Mouse (Mus musculus) embryonic facial prominence, embryonic 14.5 days (tissue): ENCODE results near the gene Tlk1. TPM values are rescaled to one million over a fixed set of nuclear protein-coding genes. Genes with fewer than 3 reads are reported as not detected.

Experiments used
- ATAC-seq: fragments of 200-750 bp; cut with Nextera tagmentation; 2 replicates; pipeline ENCODE4 v1.8.0; 2017; ENCODE audit warnings: low read depth, moderate number of reproducible peaks, moderate TSS enrichment
- DNase-seq: peaks from one replicate; pipeline ENCODE4 v3.0.0-alpha.2; 2015; ENCODE audit warnings: low spot score
- H3K27ac ChIP-seq: fragments of 300-500 bp; sonication (generic); replicated peaks from 2 replicates; pipeline ENCODE4 v1.5.1; 2014; ENCODE audit warnings: low read depth, mild to moderate bottlenecking, low read length, moderate library complexity
- H3K27me3 ChIP-seq: fragments of 300-500 bp; sonication (generic); replicated peaks from 2 replicates; pipeline ENCODE4 v1.6.1; 2014; ENCODE audit warnings: low read length; ENCODE audit not compliant: control insufficient read depth, insufficient read depth
- H3K36me3 ChIP-seq: fragments of 300-500 bp; sonication (generic); 2 replicates; pipeline ENCODE4 v1.6.1; 2014; ENCODE audit warnings: low read length, mixed read lengths; ENCODE audit not compliant: control insufficient read depth, insufficient read depth
- H3K4me1 ChIP-seq: fragments of 300-500 bp; sonication (generic); 2 replicates; pipeline ENCODE4 v1.6.1; 2014; ENCODE audit warnings: antibody characterized with exemption, low read length; ENCODE audit not compliant: control insufficient read depth, insufficient read depth
- H3K4me2 ChIP-seq: fragments of 300-500 bp; sonication (generic); 2 replicates; pipeline ENCODE4 v1.6.1; 2014; ENCODE audit warnings: low read depth, mild to moderate bottlenecking, low read length, moderate library complexity, mixed read lengths
- H3K4me3 ChIP-seq: fragments of 300-500 bp; sonication (generic); 2 replicates; pipeline ENCODE4 v1.5.1; 2014; ENCODE audit warnings: low read depth, mild to moderate bottlenecking, low read length
- H3K9ac ChIP-seq: fragments of 300-500 bp; sonication (generic); 2 replicates; pipeline ENCODE4 v1.6.1; 2014; ENCODE audit warnings: low read depth, mild to moderate bottlenecking, low read length, moderate library complexity, mixed read lengths
- H3K9me3 ChIP-seq: fragments of 300-500 bp; sonication (generic); 2 replicates; pipeline ENCODE4 v1.6.1; 2016; ENCODE audit warnings: low read length; ENCODE audit not compliant: control insufficient read depth
- WGBS: fragments of 180-500 bp; shearing (Covaris S2); extraction: QIAGEN DNeasy Blood & Tissue Kit; methylation state at CpG from one replicate; pipeline ENCODE4 v1.1.7; 2014; 5-methylcytosine and 5-hydroxymethylcytosine counted together
- polyA plus RNA-seq: library from polyadenylated mRNA; unstranded; fragments of >200 nt; fragmentation: Nextera tagmentation; extraction: Ambion mirVana; gene quantifications from 2 replicates; pipeline ENCODE4 v1.2.1, GENCODE M21; 2014

Tlk1 gene
- polyA plus RNA-seq, 1 experiment from 2014 or later = 29.9 TPM

- Histone ChIP-seq H3K36me3 (no peaks in the 10 kb centered on the region), H3K4me2 (no peak overlapping the region), H3K27me3 (no peaks in the 10 kb centered on the region), H3K4me3 (no peak overlapping the region), H3K27ac (no peak overlapping the region), H3K9ac (no peak overlapping the region), H3K9me3 (no peaks in the 10 kb centered on the region), H3K4me1 (peaks cover 8% of the 10 kb centered on the region)
- 83% methylated on average over 8 of the region's 8 CpGs for WGBS
- DNase-seq (no peak), ATAC-seq (no peak)
Measured at GRCm38 (mm10) chr2:70827780-70828179, 2.3 kb upstream of the Tlk1 start.

GRCm38 (mm10) chr2:70826436-70827230 lies 1.1 kb upstream of the Tlk1 start:
- Histone ChIP-seq H3K9ac (no peak overlapping the region), H3K4me3 (0 out of 2 replicates have a peak overlapping the region, but pooled peaks have one; percentile 77), H3K27me3 (no peaks in the 10 kb centered on the region), H3K4me1 (peaks cover 8% of the 10 kb centered on the region), H3K9me3 (no peaks in the 10 kb centered on the region), H3K36me3 (no peaks in the 10 kb centered on the region), H3K27ac (no peak overlapping the region), H3K4me2 (peak overlapping the region; percentile 75)
- no peak for ATAC-seq
- DNase-seq = no peak
- 82% methylated on average over 8 of the region's 8 CpGs for WGBS

GRCm38 (mm10) chr2:70824838-70825370 lies 624 bp downstream of the Tlk1 start:
- WGBS = 0% methylated on average over 2 of the region's 59 CpGs
- H3K9ac ChIP-seq = peak overlapping the region; percentile 99
- peak overlapping the region; percentile 100 for H3K27ac ChIP-seq
- DNase-seq = peak; percentile 82
- H3K36me3 ChIP-seq = no peaks in the 10 kb centered on the region
- no peaks in the 10 kb centered on the region for H3K9me3 ChIP-seq
- H3K27me3 ChIP-seq = no peaks in the 10 kb centered on the region
- peak; percentile 79 for ATAC-seq
- H3K4me1 ChIP-seq = peaks cover 8% of the 10 kb centered on the region
- peak overlapping the region; percentile 77 for H3K4me3 ChIP-seq
- peak overlapping the region; percentile 75 for H3K4me2 ChIP-seq

GRCm38 (mm10) chr2:70823926-70824800 lies 1.4 kb downstream of the Tlk1 start:
- DNase-seq = peak; percentile 87
- Histone ChIP-seq H3K4me3 (peak overlapping the region; percentile 77), H3K27me3 (no peaks in the 10 kb centered on the region), H3K36me3 (no peaks in the 10 kb centered on the region), H3K4me1 (peaks cover 8% of the 10 kb centered on the region), H3K4me2 (peak overlapping the region; percentile 75), H3K9me3 (no peaks in the 10 kb centered on the region), H3K27ac (peak overlapping the region; percentile 100), H3K9ac (peak overlapping the region; percentile 99)
- ATAC-seq = no peak
- WGBS = under 1% methylated on average over 26 of the region's 27 CpGs

GRCm38 (mm10) chr2:70823434-70823833 lies 2.1 kb downstream of the Tlk1 start:
- DNase-seq (no peak), ATAC-seq (no peak)
- Histone ChIP-seq H3K27ac (no peak overlapping the region), H3K4me3 (peak overlapping the region; percentile 77), H3K27me3 (no peaks in the 10 kb centered on the region), H3K4me1 (peaks cover 8% of the 10 kb centered on the region), H3K36me3 (no peaks in the 10 kb centered on the region), H3K4me2 (peak overlapping the region; percentile 75), H3K9ac (no peak overlapping the region; the same call in 1 of the 2 replicates), H3K9me3 (no peaks in the 10 kb centered on the region)
- WGBS = 36% methylated on average over 5 of the region's 5 CpGs

GRCm38 (mm10) chr2:70816939-70817338 lies 8.6 kb downstream of the Tlk1 start:
- H3K27ac ChIP-seq = no peak overlapping the region
- no peak for ATAC-seq
- no peak overlapping the region for H3K4me2 ChIP-seq
- H3K36me3 ChIP-seq = no peaks in the 10 kb centered on the region
- H3K4me1 ChIP-seq = no peaks in the 10 kb centered on the region; the same call in 1 of the 2 replicates
- no peak overlapping the region for H3K9ac ChIP-seq
- DNase-seq = no peak
- no peak overlapping the region for H3K4me3 ChIP-seq
- no peaks in the 10 kb centered on the region for H3K9me3 ChIP-seq
- H3K27me3 ChIP-seq = no peaks in the 10 kb centered on the region
- 61% methylated on average over 3 of the region's 3 CpGs for WGBS

- DNase-seq (no peak), ATAC-seq (no peak)
- H3K4me3 ChIP-seq = no peak overlapping the region
- no peak overlapping the region for H3K9ac ChIP-seq
- H3K4me1 ChIP-seq = no peaks in the 10 kb centered on the region
- no peaks in the 10 kb centered on the region for H3K27me3 ChIP-seq
- H3K9me3 ChIP-seq = no peaks in the 10 kb centered on the region
- no peak overlapping the region for H3K4me2 ChIP-seq
- WGBS = 70% methylated on average over 2 of the region's 2 CpGs
- no peak overlapping the region for H3K27ac ChIP-seq
- no peaks in the 10 kb centered on the region for H3K36me3 ChIP-seq
Measured at GRCm38 (mm10) chr2:70816016-70816415, 9.5 kb downstream of the Tlk1 start.

GRCm38 (mm10) chr2:70813608-70814007 lies 11.9 kb downstream of the Tlk1 start:
- H3K9ac ChIP-seq = no peak overlapping the region
- no peak overlapping the region for H3K4me2 ChIP-seq
- H3K9me3 ChIP-seq = no peaks in the 10 kb centered on the region
- H3K27ac ChIP-seq = no peak overlapping the region
- peaks cover 6% of the 10 kb centered on the region; the same call in 1 of the 2 replicates for H3K4me1 ChIP-seq
- no peaks in the 10 kb centered on the region for H3K27me3 ChIP-seq
- 76% methylated on average over 4 of the region's 4 CpGs for WGBS
- H3K36me3 ChIP-seq = no peaks in the 10 kb centered on the region
- no peak overlapping the region for H3K4me3 ChIP-seq
- DNase-seq (no peak), ATAC-seq (no peak)
